Mouse (Mus musculus) G1E (cell line): ENCODE results near the gene Rdh19.

Experiments used
- CTCF ChIP-seq: IDR thresholded peaks from 2 replicates; pipeline ENCODE4 v1.5.1; 2012; ENCODE audit warnings: low read depth, low read length, inconsistent platforms, mixed read lengths
- GATA1 ChIP-seq: IDR thresholded peaks from 2 replicates; pipeline ENCODE4 v1.6.1; 2012; ENCODE audit warnings: borderline replicate concordance, low read length, inconsistent platforms, mixed read lengths
- GATA2 ChIP-seq: IDR thresholded peaks from 2 replicates; pipeline ENCODE4 v1.6.1; 2012; ENCODE audit warnings: low read depth, low read length, inconsistent platforms, borderline replicate concordance
- POLR2AphosphoS5 ChIP-seq: IDR thresholded peaks from 2 replicates; pipeline ENCODE4 v1.6.1; 2012; ENCODE audit warnings: low read depth, low read length, inconsistent platforms; ENCODE audit not compliant: insufficient replicate concordance
- TAL1 ChIP-seq: conservative IDR thresholded peaks from 2 replicates; pipeline ENCODE4 v1.6.1; 2012; ENCODE audit warnings: low read depth, low read length, inconsistent platforms, mixed read lengths

- TF ChIP-seq CTCF: no peak
- no peak for TF ChIP-seq GATA1
- no peak for TF ChIP-seq GATA2
- no peak for TF ChIP-seq POLR2AphosphoS5
- TF ChIP-seq TAL1: no peak
Observed at GRCm38 (mm10) chr10:127881041-127881440, 31.3 kb downstream of the Rdh19 start.
